Mouse (Mus musculus): ENCODE data around the gene Epb41l2.

Epb41l2 gene

GRCm38 (mm10) chr10:25362235-25362634, 2.6 kb downstream of the Epb41l2 start:
- in situ Hi-C loops (cut with MboI, MseI), result loop anchor here in 1 of 2 experiments (25.0 kb wide), 1 partner anchor 1575 kb away; the partner anchor contains the start of genes Rps12 and Slc18b1

GRCm38 (mm10) chr10:25365158-25365557, 5.6 kb downstream of the Epb41l2 start:
- in situ Hi-C loops (cut with MboI, MseI), result loop anchor here in 1 of 2 experiments (25.0 kb wide), 1 partner anchor 1578 kb away; the partner anchor contains the start of genes Rps12 and Slc18b1

- in situ Hi-C loops (cut with MboI, MseI), result loop anchor here in 1 of 2 experiments (25.0 kb wide), 1 partner anchor 1578 kb away; the partner anchor contains the start of genes Rps12 and Slc18b1
These were observed 6.1 kb downstream of the Epb41l2 start for GRCm38 (mm10) chr10:25365708-25366107.

GRCm38 (mm10) chr10:25366691-25367090, 7.1 kb downstream of the Epb41l2 start:
- in situ Hi-C loops (cut with MboI, MseI), result loop anchor here in 1 of 2 experiments (25.0 kb wide), 1 partner anchor 1579 kb away; the partner anchor contains the start of genes Rps12 and Slc18b1

GRCm38 (mm10) chr10:25368928-25369327, 9.3 kb downstream of the Epb41l2 start:
- in situ Hi-C loops (cut with MboI, MseI), result loop anchor here in 1 of 2 experiments (25.0 kb wide), 1 partner anchor 1582 kb away; the partner anchor contains the start of genes Rps12 and Slc18b1

DNA sequence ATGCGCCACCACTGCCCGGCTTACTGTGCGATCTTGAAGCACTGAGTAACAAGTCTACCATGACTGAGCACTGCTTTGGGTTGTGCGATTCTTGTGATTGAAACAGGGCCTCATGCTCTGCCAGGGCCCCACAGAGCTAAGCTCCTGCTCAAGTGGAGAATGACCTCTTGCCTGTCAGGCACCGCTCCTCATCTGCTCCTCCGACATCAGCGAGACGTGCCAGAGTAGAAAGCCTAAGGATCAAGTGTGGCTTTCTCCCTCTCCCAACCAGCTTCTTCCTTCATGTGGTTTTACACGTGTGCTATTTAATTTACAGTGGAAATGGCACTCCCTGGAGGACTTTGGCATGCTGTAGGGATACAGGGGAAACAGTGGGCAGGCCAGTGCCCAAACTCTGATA, 10.1 kb downstream of the Epb41l2 start:
- in situ Hi-C loops (cut with MboI, MseI), result loop anchor here in 1 of 2 experiments (25.0 kb wide), 1 partner anchor 1582 kb away; the partner anchor contains the start of genes Rps12 and Slc18b1

DNA sequence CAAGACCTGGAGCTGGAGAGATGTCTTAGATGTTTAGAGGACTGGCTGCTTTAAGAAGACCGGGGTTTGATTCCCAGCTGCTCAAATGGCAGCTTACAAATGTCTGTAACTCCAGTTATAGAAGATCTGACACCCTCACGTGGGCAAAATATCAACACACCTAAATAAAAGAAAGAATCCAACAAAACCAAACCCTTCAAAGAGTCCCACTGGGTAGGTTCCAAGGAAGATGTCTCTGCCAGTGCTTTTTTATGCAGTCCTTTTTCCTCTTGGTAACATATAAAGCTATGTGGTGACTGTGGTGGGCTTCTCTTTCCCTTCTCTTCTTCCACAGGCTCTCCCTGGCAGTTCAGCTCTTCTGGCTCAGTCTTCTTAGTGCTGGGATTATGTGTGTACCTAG, 11.7 kb downstream of the Epb41l2 start:
- in situ Hi-C loops (cut with MboI, MseI), result loop anchor here in 1 of 2 experiments (25.0 kb wide), 1 partner anchor 1584 kb away; the partner anchor contains the start of genes Rps12 and Slc18b1

DNA sequence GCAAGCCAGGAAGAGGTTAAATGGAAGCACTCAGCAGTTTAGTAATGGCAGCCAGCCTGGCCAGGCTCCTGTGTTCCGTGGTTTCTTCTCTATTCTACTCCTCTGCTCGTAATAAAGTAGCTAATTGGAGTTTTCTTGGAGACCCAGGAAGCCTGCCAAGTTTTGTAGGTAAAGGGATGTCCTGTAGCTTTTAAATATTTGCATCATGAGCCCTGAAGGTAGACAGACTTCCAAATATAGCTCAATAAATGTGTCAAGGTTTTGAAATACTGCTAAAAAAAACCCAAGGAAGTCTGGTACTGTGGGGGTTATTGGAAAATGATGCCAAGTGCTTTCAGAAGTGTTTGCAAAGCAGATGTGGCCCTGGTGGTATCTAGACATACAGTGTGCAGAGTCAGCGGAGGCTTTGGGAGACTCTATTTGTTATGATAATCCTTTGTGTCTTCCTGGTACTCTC, 12.3 kb downstream of the Epb41l2 start:
- in situ Hi-C loops (cut with MboI, MseI), result loop anchor here in 1 of 2 experiments (25.0 kb wide), 1 partner anchor 1585 kb away; the partner anchor contains the start of genes Rps12 and Slc18b1

GRCm38 (mm10) chr10:25372510-25373148, 13.0 kb downstream of the Epb41l2 start:
- in situ Hi-C loops (cut with MboI, MseI), result loop anchor here in 1 of 2 experiments (25.0 kb wide), 1 partner anchor 1585 kb away; the partner anchor contains the start of genes Rps12 and Slc18b1

DNA sequence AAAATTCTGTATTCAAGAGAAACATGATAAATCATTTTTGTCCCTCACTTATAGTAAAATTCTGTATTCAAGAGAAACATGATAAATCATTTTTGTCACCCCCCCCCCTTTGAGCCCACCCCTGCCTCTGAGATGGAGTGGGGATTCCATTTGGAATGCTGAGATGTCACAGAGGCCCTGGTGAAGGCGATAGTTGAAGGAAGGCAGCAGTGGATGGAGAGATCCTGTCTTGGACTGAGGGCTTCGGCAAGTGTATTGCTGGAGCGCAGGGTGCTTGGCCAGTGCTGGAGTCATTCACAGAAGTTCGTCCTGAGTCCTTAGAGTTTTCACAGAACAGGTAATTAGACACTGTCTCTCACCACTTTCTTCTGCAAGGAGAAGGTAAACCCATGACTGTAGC, 15.4 kb downstream of the Epb41l2 start:
- in situ Hi-C loops (cut with MboI, MseI), result no loop called here

GRCm38 (mm10) chr10:25380746-25381481, 21.3 kb downstream of the Epb41l2 start:
- in situ Hi-C loops (cut with MboI, MseI), result no loop called here

GRCm38 (mm10) chr10:25381951-25382350, 22.4 kb downstream of the Epb41l2 start:
- in situ Hi-C loops (cut with MboI, MseI), result no loop called here

GRCm38 (mm10) chr10:25383171-25383570, 23.6 kb downstream of the Epb41l2 start:
- in situ Hi-C loops (cut with MboI, MseI), result no loop called here

GRCm38 (mm10) chr10:25384391-25384790, 24.8 kb downstream of the Epb41l2 start:
- in situ Hi-C loops (cut with MboI, MseI), result no loop called here

- in situ Hi-C loops (cut with MboI, MseI), result no loop called here
These were observed 26.4 kb downstream of the Epb41l2 start for GRCm38 (mm10) chr10:25385811-25386580.

DNA sequence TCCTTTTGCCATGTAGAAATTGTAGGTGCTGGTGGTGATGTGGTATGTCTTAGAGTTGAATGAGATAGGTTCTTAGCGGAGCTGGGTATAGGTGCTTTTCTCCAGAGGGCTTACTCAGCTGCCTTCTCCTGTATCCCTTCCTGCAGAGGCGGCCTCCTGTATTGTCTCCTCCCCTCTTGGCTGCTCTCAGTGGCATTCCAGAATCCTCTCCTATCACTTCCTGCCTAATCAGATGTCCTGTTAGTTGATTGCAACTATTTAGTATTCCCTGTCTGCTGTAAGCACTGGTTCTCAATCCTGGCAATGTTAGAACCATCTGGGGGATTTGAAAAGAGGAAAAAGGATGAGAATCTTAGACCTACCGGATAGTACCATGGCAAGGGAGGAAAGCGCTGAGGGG, 27.3 kb downstream of the Epb41l2 start:
- in situ Hi-C loops (cut with MboI, MseI), result no loop called here

DNA sequence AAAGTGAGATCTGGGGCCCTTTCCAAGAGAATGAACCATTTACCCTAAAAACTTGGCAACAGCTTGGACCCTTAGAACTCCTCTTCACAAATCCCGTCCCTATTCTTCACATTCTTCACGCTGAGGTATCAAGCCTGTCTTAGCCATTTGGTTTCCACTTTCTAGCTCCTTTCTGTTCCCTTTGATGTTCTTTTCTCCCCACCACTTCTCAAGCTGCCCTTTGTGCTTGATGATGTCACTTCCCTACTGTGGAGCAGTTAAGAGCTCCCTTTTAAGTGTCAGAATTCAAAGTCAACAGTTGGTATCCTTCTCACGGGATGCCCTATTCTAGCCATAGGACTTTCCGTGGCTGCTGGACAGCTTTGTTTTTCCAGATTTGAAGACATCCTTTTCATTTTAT, 27.7 kb downstream of the Epb41l2 start:
- in situ Hi-C loops (cut with MboI, MseI), result no loop called here

- in situ Hi-C loops (cut with MboI, MseI), result no loop called here
These were observed 33.2 kb downstream of the Epb41l2 start for GRCm38 (mm10) chr10:25392786-25393185.

GRCm38 (mm10) chr10:25393721-25394120, 34.1 kb downstream of the Epb41l2 start:
- in situ Hi-C loops (cut with MboI, MseI), result no loop called here

- in situ Hi-C loops (cut with MboI, MseI), result loop anchor here in 1 of 2 experiments (5.0 kb wide), 1 partner anchor 52 kb away; no protein-coding TSS in a partner anchor
These were observed 35.8 kb downstream of the Epb41l2 start for GRCm38 (mm10) chr10:25395236-25395886.
